Mouse (Mus musculus): Measurements from ENCODE around the gene Csnk1g2. TPM values are rescaled to one million over a fixed set of nuclear protein-coding genes. Genes with fewer than 3 reads are reported as not detected.

The Csnk1g2 gene
- polyA plus RNA-seq, 1 experiment from 2014 or later: 75.4 TPM

DNA sequence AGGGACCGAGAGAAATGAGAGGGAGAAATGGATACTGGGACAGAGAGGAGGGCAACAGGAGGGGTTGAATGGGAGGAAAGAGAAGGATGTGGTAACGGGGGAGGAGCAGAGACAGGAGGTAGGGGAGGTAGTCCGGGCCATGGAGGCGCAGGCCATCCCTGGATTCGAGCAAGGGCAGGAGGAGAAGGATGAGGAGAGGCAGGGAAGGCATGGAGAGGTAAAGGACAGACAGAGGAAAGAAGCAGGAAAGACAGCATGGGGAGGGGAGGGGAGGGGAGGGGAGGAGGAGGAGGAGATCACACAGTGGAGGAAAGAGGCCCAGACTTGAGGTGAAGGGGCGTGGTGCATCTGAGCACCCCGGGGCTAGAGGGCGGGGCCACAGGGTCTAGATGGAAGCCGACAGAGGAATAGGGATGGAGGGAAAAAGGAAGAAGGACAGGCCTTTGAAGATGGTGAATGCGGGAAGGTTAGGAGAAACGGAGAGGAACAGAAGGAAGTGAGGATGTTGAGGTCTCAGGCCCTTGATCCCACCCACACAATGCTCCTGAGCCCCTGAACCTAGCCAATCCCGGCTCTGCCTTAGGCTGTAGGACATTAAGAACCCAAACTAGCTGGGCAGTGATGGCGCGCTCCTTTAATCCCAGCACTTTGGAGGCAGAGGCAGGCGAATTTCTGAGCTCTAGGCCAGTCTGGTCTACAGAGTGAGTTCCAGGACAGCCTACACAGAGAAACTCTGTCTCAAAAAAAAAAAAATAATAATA, 34.4 kb downstream of the Csnk1g2 start, which contains the start of gene Btbd2:
Gene Btbd2 (minus strand): TSS at position 209 of the 761 bp plus-strand sequence.
- Histone ChIP-seq H3K9me3 (ENCODE audit: control insufficient read depth, low read length) (no peaks in the 10 kb centered on the region), H3K9ac (ENCODE audit: low read length) (peak within 1 kb of the TSS; percentile 93), H3K4me1 (replicated peaks; ENCODE audit: control insufficient read depth, insufficient read depth) (peaks cover 8% of the 10 kb centered on the region; the same call in 1 of the 2 replicates), H3K36me3 (ENCODE audit: control insufficient read depth, insufficient read depth, low read length) (no peaks in the 10 kb centered on the region), H3K4me2 (replicated peaks; ENCODE audit: low read depth) (peak within 1 kb of the TSS; percentile 98), H3K4me3 (ENCODE audit: low read depth, low read length) (peak within 1 kb of the TSS; percentile 88), H3K27ac (replicated peaks) (peak within 1 kb of the TSS; percentile 90), H3K27me3 (ENCODE audit: control insufficient read depth, insufficient read depth, low read length) (no peaks in the 10 kb centered on the region)
- no peak for TF ChIP-seq CTCF (IDR thresholded peaks at IDR 0.05; ENCODE audit: low read depth)
- no peak for TF ChIP-seq EP300 (optimal IDR thresholded peaks at IDR 0.05)
- WGBS: 19% methylated on average over 15 of the region's 15 CpGs
- ATAC-seq (ENCODE audit: low FRiP score, low TSS enrichment) (peak; percentile 33), DNase-seq (ENCODE audit: low spot score) (no peak)

DNA sequence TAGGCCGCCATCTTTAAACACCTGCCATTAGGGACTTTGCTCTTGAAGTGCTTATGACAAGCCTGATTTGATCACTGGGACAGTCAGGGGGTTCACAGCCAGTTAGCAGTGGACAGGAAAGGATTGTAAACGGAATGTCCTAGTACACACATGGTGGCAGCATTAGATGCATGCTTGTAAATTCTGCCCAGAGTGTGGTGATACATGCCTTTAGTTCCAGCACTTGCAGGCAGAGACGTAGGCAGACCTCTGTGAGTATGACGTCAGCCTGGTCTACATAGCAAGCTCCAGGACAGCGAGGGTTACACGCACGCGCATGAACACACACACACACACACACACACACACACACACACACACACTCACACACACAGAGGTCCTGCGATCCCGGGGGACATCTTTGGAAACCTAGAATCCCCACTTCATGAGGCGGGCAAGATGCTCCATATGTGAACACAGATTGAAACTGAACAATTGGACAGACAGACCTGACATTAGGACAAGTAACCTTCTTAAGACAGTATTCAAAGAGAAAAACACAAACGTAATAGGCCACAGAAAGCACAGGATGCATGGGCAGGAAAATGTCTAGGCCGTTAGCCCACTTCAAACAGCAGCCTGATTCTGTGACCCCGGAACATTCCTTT, 35.7 kb downstream of the Csnk1g2 start:
- Histone ChIP-seq H3K36me3 (ENCODE audit: control insufficient read depth, insufficient read depth, low read length) (no peaks in the 10 kb centered on the region), H3K9me3 (ENCODE audit: control insufficient read depth, low read length) (no peaks in the 10 kb centered on the region), H3K27me3 (ENCODE audit: control insufficient read depth, insufficient read depth, low read length) (no peaks in the 10 kb centered on the region), H3K27ac (replicated peaks) (no peak overlapping the region), H3K4me1 (replicated peaks; ENCODE audit: control insufficient read depth, insufficient read depth) (peaks cover 8% of the 10 kb centered on the region; the same call in 1 of the 2 replicates), H3K9ac (ENCODE audit: low read length) (no peak overlapping the region), H3K4me3 (ENCODE audit: low read depth, low read length) (no peak overlapping the region), H3K4me2 (replicated peaks; ENCODE audit: low read depth) (no peak overlapping the region)
- ATAC-seq (ENCODE audit: low FRiP score, low TSS enrichment) (no peak), DNase-seq (ENCODE audit: low spot score) (no peak)
- no peak for TF ChIP-seq CTCF (IDR thresholded peaks at IDR 0.05; ENCODE audit: low read depth)
- TF ChIP-seq EP300 (optimal IDR thresholded peaks at IDR 0.05): no peak
- 81% methylated on average over 14 of the region's 14 CpGs for WGBS

DNA sequence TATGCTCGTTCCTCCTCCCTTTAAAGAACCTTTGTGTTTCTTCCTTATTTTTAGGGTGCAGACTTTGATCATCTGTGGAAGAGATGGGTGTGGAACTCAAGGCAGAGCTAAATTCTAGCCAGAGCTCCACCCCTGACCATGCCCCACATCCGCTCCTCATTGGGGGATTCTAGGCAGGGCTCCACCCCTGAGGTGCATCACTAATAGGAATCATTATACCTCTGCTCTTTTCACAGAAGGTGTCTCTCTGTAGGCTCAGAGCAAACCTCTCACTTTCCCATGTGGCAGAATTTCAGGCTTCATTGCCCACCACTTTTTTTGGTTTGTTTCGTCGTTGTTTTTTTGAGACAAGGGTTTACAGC, 36.2 kb downstream of the Csnk1g2 start:
- H3K4me2 ChIP-seq (replicated peaks; ENCODE audit: low read depth): peak overlapping the region; percentile 37; the same call in 1 of the 2 replicates
- 0 out of 2 replicates have a peak overlapping the region, but pooled peaks have one; percentile 32 for H3K9ac ChIP-seq (ENCODE audit: low read length)
- TF ChIP-seq CTCF (IDR thresholded peaks at IDR 0.05; ENCODE audit: low read depth) (no peak), EP300 (optimal IDR thresholded peaks at IDR 0.05) (no peak)
- no peaks in the 10 kb centered on the region for H3K9me3 ChIP-seq (ENCODE audit: control insufficient read depth, low read length)
- no peaks in the 10 kb centered on the region for H3K36me3 ChIP-seq (ENCODE audit: control insufficient read depth, insufficient read depth, low read length)
- H3K4me1 ChIP-seq (replicated peaks; ENCODE audit: control insufficient read depth, insufficient read depth): peaks cover 8% of the 10 kb centered on the region; the same call in 1 of the 2 replicates
- ATAC-seq (ENCODE audit: low FRiP score, low TSS enrichment) (no peak), DNase-seq (ENCODE audit: low spot score) (no peak)
- H3K27ac ChIP-seq (replicated peaks): peak overlapping the region; percentile 53; the same call in 1 of the 2 replicates
- WGBS: 64% methylated on average over 4 of the region's 4 CpGs
- H3K27me3 ChIP-seq (ENCODE audit: control insufficient read depth, insufficient read depth, low read length): no peaks in the 10 kb centered on the region
- no peak overlapping the region for H3K4me3 ChIP-seq (ENCODE audit: low read depth, low read length)

DNA sequence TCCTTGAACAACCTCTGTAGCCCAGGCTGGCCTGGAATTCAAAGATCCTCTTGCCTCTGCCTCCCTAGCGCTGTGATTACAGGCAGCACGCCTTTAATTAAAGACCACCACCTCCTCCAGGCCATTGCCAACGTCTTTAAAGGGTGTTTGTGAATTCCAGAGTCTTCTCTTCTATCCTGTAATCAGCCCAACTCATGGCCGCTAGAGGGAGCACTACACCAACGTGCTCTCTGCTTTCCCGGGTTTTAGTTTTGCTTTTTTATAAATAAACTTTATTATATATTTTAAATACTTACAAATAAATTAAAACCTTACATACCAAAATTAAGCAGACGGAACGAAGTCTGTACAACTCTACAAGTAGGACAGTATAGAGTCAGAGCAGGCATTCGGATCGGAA, 36.6 kb downstream of the Csnk1g2 start:
- H3K27ac ChIP-seq (replicated peaks): peak overlapping the region; percentile 53; the same call in 1 of the 2 replicates
- TF ChIP-seq CTCF (IDR thresholded peaks at IDR 0.05; ENCODE audit: low read depth) (peak; percentile 84), EP300 (optimal IDR thresholded peaks at IDR 0.05) (no peak)
- H3K9ac ChIP-seq (ENCODE audit: low read length): 0 out of 2 replicates have a peak overlapping the region, but pooled peaks have one; percentile 32
- ATAC-seq (ENCODE audit: low FRiP score, low TSS enrichment): no peak
- no peaks in the 10 kb centered on the region for H3K36me3 ChIP-seq (ENCODE audit: control insufficient read depth, insufficient read depth, low read length)
- peaks cover 8% of the 10 kb centered on the region; the same call in 1 of the 2 replicates for H3K4me1 ChIP-seq (replicated peaks; ENCODE audit: control insufficient read depth, insufficient read depth)
- WGBS: 7% methylated on average over 10 of the region's 10 CpGs
- peak overlapping the region; percentile 20 for H3K4me3 ChIP-seq (ENCODE audit: low read depth, low read length)
- DNase-seq (ENCODE audit: low spot score): peak; percentile 69
- H3K9me3 ChIP-seq (ENCODE audit: control insufficient read depth, low read length): no peaks in the 10 kb centered on the region
- H3K4me2 ChIP-seq (replicated peaks; ENCODE audit: low read depth): peak overlapping the region; percentile 37
- H3K27me3 ChIP-seq (ENCODE audit: control insufficient read depth, insufficient read depth, low read length): no peaks in the 10 kb centered on the region

DNA sequence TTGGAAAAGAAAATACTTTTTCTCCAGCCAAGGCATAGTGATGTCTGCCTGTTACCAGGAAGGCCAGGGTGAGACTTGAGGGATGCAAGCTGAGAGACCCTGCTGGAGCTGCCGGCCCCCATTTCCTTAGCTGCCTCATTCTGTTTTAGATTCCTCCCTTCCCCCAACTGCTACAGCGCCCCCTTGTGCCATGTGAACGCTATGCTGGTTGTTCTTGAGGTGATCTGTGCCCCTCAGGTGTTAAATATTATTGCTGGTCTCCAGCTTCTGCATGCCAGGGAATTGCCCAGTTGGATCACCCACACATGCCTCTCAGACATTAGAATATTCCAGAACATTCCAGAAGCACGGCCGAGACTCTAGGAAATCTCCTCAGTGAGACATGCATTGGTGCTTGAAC, 38.5 kb downstream of the Csnk1g2 start:
- peaks cover 6% of the 10 kb centered on the region; the same call in 1 of the 2 replicates for H3K4me1 ChIP-seq (replicated peaks; ENCODE audit: control insufficient read depth, insufficient read depth)
- no peak overlapping the region for H3K9ac ChIP-seq (ENCODE audit: low read length)
- H3K9me3 ChIP-seq (ENCODE audit: control insufficient read depth, low read length): no peaks in the 10 kb centered on the region
- H3K4me3 ChIP-seq (ENCODE audit: low read depth, low read length): no peak overlapping the region
- ATAC-seq (ENCODE audit: low FRiP score, low TSS enrichment) (no peak), DNase-seq (ENCODE audit: low spot score) (peak; percentile 71)
- TF ChIP-seq EP300 (optimal IDR thresholded peaks at IDR 0.05) (no peak), CTCF (IDR thresholded peaks at IDR 0.05; ENCODE audit: low read depth) (peak; percentile 80)
- no peak overlapping the region for H3K27ac ChIP-seq (replicated peaks)
- 31% methylated on average over 5 of the region's 5 CpGs for WGBS
- no peak overlapping the region for H3K4me2 ChIP-seq (replicated peaks; ENCODE audit: low read depth)
- H3K27me3 ChIP-seq (ENCODE audit: control insufficient read depth, insufficient read depth, low read length): no peaks in the 10 kb centered on the region
- H3K36me3 ChIP-seq (ENCODE audit: control insufficient read depth, insufficient read depth, low read length): peaks cover 4% of the 10 kb centered on the region
